Mouse (Mus musculus): ENCODE measurements around the gene Cspg4.
"Not testable (repeated sequence)": the region's sequence is repeated elsewhere in the genome, so short reads cannot be mapped to it uniquely, and the experiment has no call there.

The Cspg4 gene

GRCm38 (mm10) chr9:56926025-56926360 is 61.2 kb downstream of the Cspg4 start:
- no peak for DNase-seq (ENCODE audit: low spot score in 2 of 2)

GRCm38 (mm10) chr9:56926387-56926786 is 61.6 kb downstream of the Cspg4 start:
- DNase-seq (ENCODE audit: low spot score in 2 of 2): no peak

GRCm38 (mm10) chr9:56927191-56928012 is 62.6 kb downstream of the Cspg4 start:
- peak; percentile 79 to 80 for DNase-seq (ENCODE audit: low spot score in 2 of 2)

GRCm38 (mm10) chr9:56928041-56928811 is 63.4 kb downstream of the Cspg4 start, which contains the start of gene Snx33:
Snx33 (minus strand) TSS chr9:56928371.
- DNase-seq (ENCODE audit: low spot score in 2 of 2): peak; percentile 93 to 96

GRCm38 (mm10) chr9:56929496-56929895 is 64.7 kb downstream of the Cspg4 start:
- no peak for DNase-seq (ENCODE audit: low spot score in 2 of 2)

GRCm38 (mm10) chr9:56930556-56930955 is 65.7 kb downstream of the Cspg4 start:
- no peak for DNase-seq (ENCODE audit: low spot score in 2 of 2)

- DNase-seq (ENCODE audit: low spot score in 2 of 2): no peak
Measured at GRCm38 (mm10) chr9:56936861-56937222, 72.0 kb downstream of the Cspg4 start.

- DNase-seq (ENCODE audit: low spot score in 2 of 2): peak; percentile 95 to 96
Measured at GRCm38 (mm10) chr9:56937223-56938160, 72.7 kb downstream of the Cspg4 start, which contains the start of gene Imp3. Imp3 (plus strand) TSS chr9:56937475.

GRCm38 (mm10) chr9:56938374-56938773 is 73.5 kb downstream of the Cspg4 start:
- DNase-seq (ENCODE audit: low spot score in 2 of 2): peak; percentile 68 to 84

- DNase-seq (ENCODE audit: low spot score in 2 of 2): peak in 1 of 2 experiments; percentile 37
Measured at GRCm38 (mm10) chr9:56947481-56947880, 82.6 kb downstream of the Cspg4 start.

- DNase-seq (ENCODE audit: low spot score in 2 of 2): not testable (repeated sequence)
Measured at GRCm38 (mm10) chr9:56948699-56949098, 83.9 kb downstream of the Cspg4 start.

Measured in heart, adult 9 months (tissue).